15 mouse cellular contexts compared by ENCODE assay signal in the genomic region with DNA sequence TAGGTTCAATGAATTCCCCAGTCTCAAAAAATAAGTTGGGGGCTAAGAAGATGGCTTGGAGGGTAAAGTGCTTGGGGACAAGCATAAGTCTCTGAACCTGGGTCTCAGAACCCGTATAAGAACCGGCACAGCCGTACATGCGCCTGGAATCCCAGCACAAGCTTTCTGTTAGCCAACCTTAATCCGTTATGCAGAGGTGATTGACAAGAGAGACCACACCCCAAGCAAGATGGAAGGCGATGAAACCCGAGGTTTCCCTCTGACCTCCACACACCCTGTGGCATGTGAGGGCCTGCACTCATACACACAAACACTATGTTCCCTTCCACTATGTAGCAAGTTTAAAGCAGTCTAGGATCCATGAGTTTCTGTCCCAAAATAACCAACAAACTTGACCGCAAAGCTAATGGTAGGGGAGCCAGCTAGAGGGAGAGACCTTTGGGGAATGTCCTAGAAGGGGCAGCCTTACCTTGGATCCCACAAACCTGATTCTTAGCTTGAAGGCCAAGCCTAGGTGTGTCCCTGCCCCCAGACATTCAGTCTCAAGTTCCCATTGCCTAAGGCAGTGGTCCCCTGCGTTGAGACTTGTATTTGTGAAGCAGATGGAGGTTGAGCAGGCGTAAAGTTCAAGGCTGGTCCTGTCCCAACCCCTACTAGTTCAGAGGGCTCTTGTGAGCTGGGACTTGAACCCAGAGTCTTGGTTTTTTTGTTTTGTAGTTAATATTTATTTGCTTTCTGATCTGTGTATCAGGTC. TPM values are rescaled to one million over a fixed set of nuclear protein-coding genes. Genes with fewer than 3 reads are reported as not detected.
A peak's percentile ranks its signal among the peaks of the same experiment; 100 is the strongest.
DNase-seq lines count a peak whose midpoint lies in the region; ATAC-seq lines count a peak whose summit lies in the region.
"Had no signal": no experiment of that assay in that cellular context is flagged by ENCODE, and none has a peak within 500 bp of the region (broad histone marks: within the 10 kb centered on the region; RNA-seq: fewer than 3 reads in every experiment).

No protein-coding gene starts in this region.

- no peak overlapping the region for H3K4me3 ChIP-seq in liver, embryonic 11.5 days (ENCODE audit: low read depth, low read length)
- no peak overlapping the region for H3K4me3 ChIP-seq in liver, embryonic 12.5 days
- H3K4me3 ChIP-seq in embryonic facial prominence, embryonic 10.5 days, result no peak overlapping the region
- H3K4me3 ChIP-seq in limb, embryonic 15.5 days, result no peak overlapping the region
- H3K4me3 ChIP-seq: liver, embryonic 13.5 days had no signal

- WGBS in liver, embryonic 11.5 days, result 78% methylated on average over 10 of the region's 10 CpGs
- WGBS in liver, embryonic 12.5 days (ENCODE audit: insufficient replicate concordance), result 77% methylated on average over 10 of the region's 10 CpGs
- 82% methylated on average over 10 of the region's 10 CpGs for WGBS in embryonic facial prominence, embryonic 10.5 days
- WGBS in limb, embryonic 15.5 days, result 76% methylated on average over 10 of the region's 10 CpGs

- peaks cover 27% of the 10 kb centered on the region for H3K4me1 ChIP-seq in liver, embryonic 11.5 days (replicated peaks; ENCODE audit: control insufficient read depth, insufficient read depth, low read length)
- peaks cover 38% of the 10 kb centered on the region for H3K4me1 ChIP-seq in liver, embryonic 12.5 days
- H3K4me1 ChIP-seq in embryonic facial prominence, embryonic 10.5 days, result peaks cover 70% of the 10 kb centered on the region
- peaks cover 42% of the 10 kb centered on the region for H3K4me1 ChIP-seq in limb, embryonic 15.5 days

- H3K36me3 ChIP-seq in liver, embryonic 11.5 days (ENCODE audit: control insufficient read depth, insufficient read depth, low read length), result no peaks in the 10 kb centered on the region
- H3K36me3 ChIP-seq in liver, embryonic 12.5 days, result no peaks in the 10 kb centered on the region
- H3K36me3 ChIP-seq in embryonic facial prominence, embryonic 10.5 days (replicated peaks), result 0 out of 2 replicates have a peak, but pooled peaks cover 7% of the 10 kb centered on the region
- H3K36me3 ChIP-seq in limb, embryonic 15.5 days, result no peaks in the 10 kb centered on the region
- H3K36me3 ChIP-seq: liver, embryonic 13.5 days had no signal

- H3K9ac ChIP-seq in liver, embryonic 11.5 days (ENCODE audit: low read depth, low read length), result no peak overlapping the region
- no peak overlapping the region for H3K9ac ChIP-seq in liver, embryonic 12.5 days
- no peak overlapping the region for H3K9ac ChIP-seq in limb, embryonic 15.5 days
- H3K9ac ChIP-seq: liver, embryonic 13.5 days had no signal

- no peaks in the 10 kb centered on the region; the same call in 1 of the 2 replicates for H3K9me3 ChIP-seq in liver, embryonic 11.5 days (ENCODE audit: control insufficient read depth, low read length)
- H3K9me3 ChIP-seq in liver, embryonic 12.5 days (replicated peaks), result peaks cover 8% of the 10 kb centered on the region
- H3K9me3 ChIP-seq in embryonic facial prominence, embryonic 10.5 days, result peaks cover 9% of the 10 kb centered on the region; the same call in 1 of the 2 replicates
- no peaks in the 10 kb centered on the region for H3K9me3 ChIP-seq in limb, embryonic 15.5 days

- intact Hi-C loops in heart, postnatal 25 days (cut with DNase I), result no loop called here

- peak overlapping the region; percentile 88 for H3K27ac ChIP-seq in liver, embryonic 11.5 days (ENCODE audit: low read depth, low read length)
- no peak overlapping the region for H3K27ac ChIP-seq in liver, embryonic 12.5 days
- peak overlapping the region; percentile 95 for H3K27ac ChIP-seq in embryonic facial prominence, embryonic 10.5 days (replicated peaks)
- peak overlapping the region; percentile 87 for H3K27ac ChIP-seq in limb, embryonic 15.5 days

- DNase-seq in heart, adult 11 months, result peak; percentile 79
- DNase-seq in heart, postnatal 25 days (ENCODE audit: low spot score), result no peak
- no peak for DNase-seq in liver, embryonic 11.5 days (ENCODE audit: low spot score)
- no peak for DNase-seq in embryonic facial prominence, embryonic 10.5 days (ENCODE audit: low spot score)
- no peak for DNase-seq in adrenal gland, adult (ENCODE audit: inconsistent age in 2 of 2, low spot score in 1 of 2)
- DNase-seq: adrenal gland, postnatal 25 days; B cell, adult 2 months; cerebellum, adult 11-12 months; heart, postnatal 14 days; liver, embryonic 13.5 days had no signal

- ATAC-seq in liver, embryonic 11.5 days (replicated peaks; ENCODE audit: low FRiP score), result no peak
- ATAC-seq in liver, embryonic 12.5 days, result no peak
- ATAC-seq in limb, embryonic 15.5 days (ENCODE audit: insufficient number of reproducible peaks, low FRiP score, low TSS enrichment, low read depth), result no peak
- ATAC-seq in monocyte, adult 5-6 weeks (replicated peaks; ENCODE audit: insufficient number of reproducible peaks, low FRiP score, low TSS enrichment, poor library complexity, severe bottlenecking), result no peak

- no peak overlapping the region for H3K4me2 ChIP-seq in liver, embryonic 11.5 days
- no peak overlapping the region for H3K4me2 ChIP-seq in liver, embryonic 12.5 days
- no peak overlapping the region for H3K4me2 ChIP-seq in limb, embryonic 15.5 days
- H3K4me2 ChIP-seq: liver, embryonic 13.5 days; midbrain, embryonic 11.5 days had no signal

- H3K27me3 ChIP-seq in liver, embryonic 11.5 days (replicated peaks; ENCODE audit: control insufficient read depth, insufficient read depth, low read length), result no peaks in the 10 kb centered on the region
- no peaks in the 10 kb centered on the region; the same call in 1 of the 2 replicates for H3K27me3 ChIP-seq in liver, embryonic 12.5 days (replicated peaks)
- no peaks in the 10 kb centered on the region for H3K27me3 ChIP-seq in embryonic facial prominence, embryonic 10.5 days (replicated peaks; ENCODE audit: low read depth, poor library complexity, severe bottlenecking)
- H3K27me3 ChIP-seq in limb, embryonic 15.5 days, result no peaks in the 10 kb centered on the region

RNA-seq across cellular contexts. Expression of gene 1700001O22Rik, which starts 46.3 kb away (rescaled TPM):
- under 1 TPM; 0.26 to 0.70 TPM for total RNA-seq in heart, postnatal 25 days (2021)
- polyA plus RNA-seq in liver, embryonic 11.5 days (2014; fragmentation: Nextera tagmentation; extraction: Ambion mirVana), result 0.40 and 0.75 TPM in 2 replicates
- polyA plus RNA-seq in liver, embryonic 12.5 days (2016; fragmentation: Nextera tagmentation; extraction: Ambion mirVana), result 0.18 and 0.19 TPM in 2 replicates
- polyA plus RNA-seq in embryonic facial prominence, embryonic 10.5 days (2016; fragmentation: Nextera tagmentation; extraction: Ambion mirVana), result 2.4 and 3.1 TPM in 2 replicates
- 2.4 and 3.1 TPM in 2 replicates for polyA plus RNA-seq in limb, embryonic 15.5 days (2015; fragmentation: Nextera tagmentation; extraction: Ambion mirVana)
- total RNA-seq in monocyte, adult 5-6 weeks (2017), result 0.68 TPM in 1 of 3 replicates, not detected in the others
- total RNA-seq: neutrophil, adult 5-6 weeks had no signal

RNA-seq across cellular contexts. Expression of gene Ntmt1, which starts 50.5 kb away (rescaled TPM):
- 10 to 100 TPM; 30.6 to 31.1 TPM for total RNA-seq in heart, postnatal 25 days (2021)
- 75.9 and 85.2 TPM in 2 replicates for polyA plus RNA-seq in liver, embryonic 11.5 days (2014; fragmentation: Nextera tagmentation; extraction: Ambion mirVana)
- 45.4 and 48.6 TPM in 2 replicates for polyA plus RNA-seq in liver, embryonic 12.5 days (2016; fragmentation: Nextera tagmentation; extraction: Ambion mirVana)
- polyA plus RNA-seq in embryonic facial prominence, embryonic 10.5 days (2016; fragmentation: Nextera tagmentation; extraction: Ambion mirVana), result 134 and 135 TPM in 2 replicates
- polyA plus RNA-seq in limb, embryonic 15.5 days (2015; fragmentation: Nextera tagmentation; extraction: Ambion mirVana), result 86.3 and 89.5 TPM in 2 replicates
- 7.1 to 15.9 TPM (median 9.9 TPM) in 3 replicates for total RNA-seq in monocyte, adult 5-6 weeks (2017)
